Mouse (Mus musculus): Measurements from ENCODE around the gene Epsti1. TPM values are rescaled to one million over a fixed set of nuclear protein-coding genes. Genes with fewer than 3 reads are reported as not detected.

Gene Epsti1
- total and polyA plus RNA-seq, 3 experiments: not detected

DNA sequence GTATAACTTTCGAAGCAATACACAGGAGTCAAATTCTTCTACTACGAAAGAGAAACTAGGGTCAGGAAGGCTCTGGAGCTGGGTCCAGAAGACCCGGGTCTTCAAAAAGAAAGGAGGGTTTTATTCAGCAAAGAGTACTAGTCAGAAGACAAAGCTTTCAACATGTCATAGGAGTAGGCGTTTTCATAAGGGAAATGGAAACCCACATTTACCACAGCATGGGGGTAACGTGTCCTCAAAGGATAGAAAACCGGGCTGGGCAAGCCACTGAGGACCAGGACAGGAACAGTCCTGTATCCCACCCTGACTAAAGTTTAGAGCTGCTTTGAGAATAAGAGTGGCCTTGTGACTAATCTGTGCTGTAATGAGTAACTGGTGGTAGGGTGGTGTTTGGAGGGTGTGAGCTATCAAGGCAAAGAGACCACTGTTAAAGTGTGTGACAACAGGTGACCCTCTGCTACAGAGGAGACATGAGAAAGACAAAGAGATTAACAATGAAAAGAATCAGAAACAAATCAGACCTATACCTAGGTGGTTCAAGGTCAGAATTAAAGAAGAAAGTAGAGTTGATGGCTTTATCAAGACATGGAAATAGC is 32.6 kb upstream of the Epsti1 start:
- Histone ChIP-seq H3K4me1 (ENCODE audit: control insufficient read depth in 1 of 2, insufficient read depth in 2 of 2, low read length in 2 of 2) (no peaks in the 10 kb centered on the region), H3K79me2 (ENCODE audit: control insufficient read depth, insufficient read depth, low read length, poor library complexity) (no peaks in the 10 kb centered on the region), H3K9ac (ENCODE audit: control insufficient read depth, low read depth, low read length, poor library complexity, severe bottlenecking) (no peak overlapping the region), H3K9me3 (replicated peaks; ENCODE audit: insufficient read depth, low read length) (no peaks in the 10 kb centered on the region), H3K27ac (ENCODE audit: control insufficient read depth, low read depth, low read length) (no peak overlapping the region), H3K4me3 (ENCODE audit: control insufficient read depth in 1 of 2, insufficient read depth in 1 of 2, low read depth in 2 of 2, low read length in 2 of 2) (no peak overlapping the region), H3K27me3 (ENCODE audit: control insufficient read depth in 1 of 2, insufficient read depth in 2 of 2, low read length in 2 of 2) (no peaks in the 10 kb centered on the region), H3K36me3 (ENCODE audit: control insufficient read depth in 1 of 2, insufficient read depth in 2 of 2, low read length in 2 of 2) (no peaks in the 10 kb centered on the region)
- DNase-seq (ENCODE audit: low read depth, low spot score): no peak
- TF ChIP-seq ZC3H11A (IDR thresholded peaks at IDR 0.05; ENCODE audit: low read depth, low read length): no peak
- TF ChIP-seq GATA1 (IDR thresholded peaks at IDR 0.05; ENCODE audit: low read depth, low read length): no peak
- TF ChIP-seq POLR2AphosphoS5 (IDR thresholded peaks at IDR 0.05; ENCODE audit: borderline replicate concordance, low read depth, low read length): no peak

DNA sequence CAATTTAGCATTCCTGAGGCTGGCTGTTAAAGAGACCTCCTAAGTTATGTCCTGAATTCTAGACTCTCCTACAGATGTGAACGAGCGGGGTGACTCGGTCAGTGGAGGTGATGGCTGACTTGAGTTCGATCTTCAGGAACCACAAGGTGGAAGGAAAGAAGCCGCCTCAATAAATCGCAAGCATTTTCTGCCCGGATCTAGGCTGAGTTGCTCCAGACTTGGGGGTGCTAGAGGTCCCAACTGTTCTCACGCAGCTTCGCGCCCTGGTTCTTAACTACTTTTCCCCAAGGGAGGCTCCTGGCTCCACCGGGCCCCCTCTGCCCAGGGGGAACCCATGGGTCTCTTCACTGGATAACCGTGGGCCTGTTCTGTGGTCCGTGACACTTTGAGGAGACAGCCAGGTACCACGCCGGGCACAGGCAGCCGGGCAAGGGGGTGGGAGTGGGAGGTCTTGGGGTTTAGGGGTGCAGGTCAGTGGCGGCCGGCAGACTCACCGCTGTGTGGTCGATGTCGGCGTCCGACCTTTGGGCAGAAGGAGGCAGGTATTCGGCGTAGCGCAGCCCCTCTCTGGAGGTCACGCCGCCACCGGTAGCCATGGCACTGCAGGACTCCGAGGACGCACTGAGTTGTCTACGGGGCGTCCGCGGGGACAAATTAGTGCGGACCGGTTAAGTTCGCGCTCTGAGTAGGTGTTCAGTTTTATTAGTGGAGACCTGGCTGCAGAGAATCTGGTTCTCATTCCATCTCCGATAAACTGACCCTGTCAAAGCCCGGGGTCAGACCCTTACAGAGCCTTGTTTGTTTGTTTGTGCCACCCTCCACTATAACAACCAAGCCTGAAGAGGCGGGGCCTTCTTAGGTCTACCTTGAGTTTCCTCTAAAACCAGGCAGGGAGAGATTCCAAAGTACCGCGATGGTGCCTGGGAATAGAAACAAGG is 29.5 kb upstream of the Epsti1 start, which contains the start of gene Dnajc15:
Gene Dnajc15, minus strand, starts transcription at position 822 of the 938 bp plus-strand sequence.
- no peaks in the 10 kb centered on the region for H3K36me3 ChIP-seq (ENCODE audit: control insufficient read depth in 1 of 2, insufficient read depth in 2 of 2, low read length in 2 of 2)
- no peak within 1 kb of the TSS for H3K27ac ChIP-seq (ENCODE audit: control insufficient read depth, low read depth, low read length)
- no peaks in the 10 kb centered on the region for H3K9me3 ChIP-seq (replicated peaks; ENCODE audit: insufficient read depth, low read length)
- TF ChIP-seq GABPA (IDR thresholded peaks at IDR 0.05; ENCODE audit: low read depth, low read length) (no peak), SIN3A (IDR thresholded peaks at IDR 0.05; ENCODE audit: low read length) (no peak), ZNF384 (IDR thresholded peaks at IDR 0.05; ENCODE audit: low read depth, low read length) (no peak), GATA1 (IDR thresholded peaks at IDR 0.05; ENCODE audit: low read depth, low read length) (no peak), RAD21 (IDR thresholded peaks at IDR 0.05; ENCODE audit: low read depth, low read length) (no peak), POLR2A (IDR thresholded peaks at IDR 0.05; ENCODE audit: control insufficient read depth in 1 of 2, insufficient read depth in 1 of 2, low read depth in 1 of 2, low read length in 2 of 2, poor library complexity in 1 of 2) (no peak), ELF1 (IDR thresholded peaks at IDR 0.05; ENCODE audit: low read depth, low read length) (no peak), MYC (IDR thresholded peaks at IDR 0.05; ENCODE audit: low read depth, low read length) (no peak), MXI1 (IDR thresholded peaks at IDR 0.05; ENCODE audit: low read depth, low read length) (no peak), TCF12 (IDR thresholded peaks at IDR 0.05; ENCODE audit: low read depth, low read length) (no peak), NELFE (IDR thresholded peaks at IDR 0.05; ENCODE audit: low read depth, low read length) (no peak), MYB (IDR thresholded peaks at IDR 0.05; ENCODE audit: low read depth, low read length) (no peak), ZC3H11A (IDR thresholded peaks at IDR 0.05; ENCODE audit: low read depth, low read length) (no peak), RCOR1 (IDR thresholded peaks at IDR 0.05; ENCODE audit: low read depth, low read length) (no peak), ETS1 (IDR thresholded peaks at IDR 0.05; ENCODE audit: low read depth, low read length) (no peak), SMC3 (IDR thresholded peaks at IDR 0.05; ENCODE audit: low read depth, low read length) (no peak), HCFC1 (IDR thresholded peaks at IDR 0.05; ENCODE audit: low read depth, low read length) (no peak), CHD2 (IDR thresholded peaks at IDR 0.05; ENCODE audit: low read length) (no peak), MAZ (IDR thresholded peaks at IDR 0.05; ENCODE audit: low read depth, low read length) (no peak), MAFK (IDR thresholded peaks at IDR 0.05; ENCODE audit: borderline replicate concordance, low read depth, low read length) (no peak)
- H3K79me2 ChIP-seq (ENCODE audit: control insufficient read depth, insufficient read depth, low read length, poor library complexity): no peaks in the 10 kb centered on the region
- no peak within 1 kb of the TSS for H3K4me3 ChIP-seq (ENCODE audit: control insufficient read depth in 1 of 2, insufficient read depth in 1 of 2, low read depth in 2 of 2, low read length in 2 of 2)
- no peak within 1 kb of the TSS for H3K9ac ChIP-seq (ENCODE audit: control insufficient read depth, low read depth, low read length, poor library complexity, severe bottlenecking)
- no peaks in the 10 kb centered on the region for H3K27me3 ChIP-seq (ENCODE audit: control insufficient read depth in 1 of 2, insufficient read depth in 2 of 2, low read length in 2 of 2)
- H3K4me1 ChIP-seq (ENCODE audit: control insufficient read depth in 1 of 2, insufficient read depth in 2 of 2, low read length in 2 of 2): no peaks in the 10 kb centered on the region
- no peak for DNase-seq (ENCODE audit: low read depth, low spot score)
